Mouse (Mus musculus) layer of hippocampus, postnatal 14 days (tissue): Measurements from ENCODE around the gene Pbx1. TPM values are rescaled to one million over a fixed set of nuclear protein-coding genes. Genes with fewer than 3 reads are reported as not detected.

Experiments
- DNase-seq, 2 experiments: peaks; one replicate each; pipeline ENCODE4 v3.0.0; 2021 to 2022; ENCODE audit warnings: low spot score in 2 of 2, mixed read lengths in 1 of 2
- total RNA-seq, 2 experiments: library from RNA; stranded (reverse); gene quantifications; 2 replicates each; pipeline ENCODE4 v1.2.3; 2021

Gene Pbx1
- total RNA-seq, 2 experiments from 2014 or later = 103 to 106 TPM

DNA sequence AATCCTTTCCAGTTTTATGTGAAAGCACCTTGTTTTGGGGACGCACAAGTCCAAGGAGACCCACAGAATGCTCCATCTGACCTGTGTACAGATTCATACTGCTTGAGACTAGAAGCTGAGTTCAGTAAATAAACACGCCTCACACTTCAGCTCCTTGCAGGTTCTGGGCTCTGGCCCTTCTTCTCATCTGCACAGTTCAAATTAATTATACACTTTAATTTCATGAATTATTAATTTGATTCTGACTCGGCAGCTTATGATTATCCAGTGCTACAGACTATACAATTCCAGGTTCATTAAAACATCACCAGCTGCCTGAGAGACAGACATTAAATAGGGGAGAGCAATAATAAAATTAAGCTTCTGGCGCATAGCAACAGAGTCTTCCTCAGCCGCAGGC lies 156.4 kb downstream of the Pbx1 start:
- DNase-seq = no peak

DNA sequence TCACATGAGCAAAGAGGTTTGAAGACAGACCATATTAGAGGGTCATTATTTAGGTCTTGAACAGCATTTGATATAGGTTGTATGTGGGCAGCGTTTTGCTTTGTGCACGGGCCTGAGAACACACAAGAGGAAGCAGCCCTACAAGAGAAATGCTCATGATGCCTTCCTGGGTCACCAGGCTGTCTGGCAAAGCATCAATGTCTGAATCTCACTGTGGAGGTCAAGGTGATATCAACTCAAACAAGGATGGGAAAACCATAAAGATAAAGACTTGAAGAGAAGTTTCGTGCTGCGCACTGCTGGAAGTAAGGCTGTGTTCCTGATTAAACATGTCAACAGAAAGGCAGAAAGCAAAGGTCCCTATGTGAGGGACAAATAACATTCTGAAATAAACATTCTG lies 157.8 kb downstream of the Pbx1 start:
- no peak for DNase-seq

GRCm38 (mm10) chr1:168272091-168272490 lies 160.0 kb downstream of the Pbx1 start:
- DNase-seq = no peak

DNA sequence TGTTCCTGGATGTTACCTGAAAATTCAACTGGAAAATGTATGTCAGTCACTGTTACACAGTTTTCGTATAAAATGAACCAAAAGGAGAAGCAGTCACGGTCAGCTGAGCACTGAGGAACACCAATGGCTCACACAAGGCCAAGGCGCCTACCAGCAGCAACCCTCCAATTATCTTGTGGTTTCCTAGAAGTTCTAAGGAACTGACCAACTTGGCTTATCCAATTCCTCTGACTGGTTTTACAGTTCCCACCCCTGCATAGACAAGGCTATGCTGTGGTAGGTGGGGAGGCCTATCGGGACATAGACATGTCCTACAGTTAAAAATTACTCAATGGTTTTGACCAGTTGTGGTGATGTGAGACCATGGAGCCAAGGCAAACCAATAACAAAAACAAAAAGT lies 160.9 kb downstream of the Pbx1 start:
- no peak for DNase-seq

- DNase-seq = no peak
These were observed 163.1 kb downstream of the Pbx1 start for GRCm38 (mm10) chr1:168268751-168269623.

GRCm38 (mm10) chr1:168268224-168268623 lies 163.8 kb downstream of the Pbx1 start:
- no peak for DNase-seq

- no peak for DNase-seq
These were observed 166.3 kb downstream of the Pbx1 start for GRCm38 (mm10) chr1:168265594-168266390.

- no peak for DNase-seq
These were observed 167.0 kb downstream of the Pbx1 start for GRCm38 (mm10) chr1:168265090-168265489.

GRCm38 (mm10) chr1:168260391-168260790 lies 171.7 kb downstream of the Pbx1 start:
- DNase-seq = no peak

DNA sequence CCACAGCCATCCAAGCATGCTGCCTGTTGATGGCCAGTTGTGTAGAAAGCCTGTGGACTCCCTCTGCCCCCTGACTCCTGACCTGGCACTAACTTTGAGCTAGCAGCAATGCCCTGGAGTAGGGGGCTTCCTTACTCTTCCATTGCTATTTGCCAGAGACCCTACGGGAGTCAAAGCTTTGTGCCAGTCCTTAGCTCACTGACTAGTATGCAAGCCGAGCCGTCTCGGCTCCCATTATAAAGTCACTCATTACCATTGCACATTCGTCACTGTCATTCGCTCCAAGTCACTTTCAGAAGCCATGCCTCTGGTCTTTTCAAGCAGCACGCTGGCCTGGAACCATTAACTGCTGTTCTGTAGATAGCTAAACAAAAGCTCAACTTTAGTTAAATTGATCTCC lies 173.2 kb downstream of the Pbx1 start:
- no peak for DNase-seq

DNA sequence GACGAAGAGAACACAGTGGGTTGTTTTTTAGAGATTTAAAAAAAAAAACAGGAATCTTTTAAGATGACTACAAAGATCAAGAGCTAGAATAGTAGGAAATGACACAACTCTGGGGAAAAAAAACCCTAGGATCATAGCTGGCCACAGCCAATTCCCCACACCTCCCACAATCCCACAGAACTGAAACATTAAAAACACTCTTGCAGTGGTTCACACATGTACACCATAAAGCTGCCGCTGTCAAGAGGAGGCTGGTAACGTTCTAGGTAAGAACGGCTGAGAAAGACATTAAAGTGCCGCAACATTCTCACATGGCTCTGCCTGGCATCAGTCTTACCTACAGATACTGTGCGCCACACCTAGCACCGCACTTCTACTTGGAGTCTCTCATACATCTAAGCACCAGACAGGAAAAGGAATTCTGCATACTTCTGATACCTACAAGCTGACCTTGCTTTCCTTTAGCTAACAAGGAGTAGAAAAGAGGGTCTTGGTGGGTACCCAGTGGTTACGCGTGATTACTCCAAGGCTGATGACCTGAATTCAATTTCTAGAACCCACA lies 176.6 kb downstream of the Pbx1 start:
- DNase-seq = no peak

- no peak for DNase-seq
These were observed 184.9 kb downstream of the Pbx1 start for GRCm38 (mm10) chr1:168246968-168247724.

DNA sequence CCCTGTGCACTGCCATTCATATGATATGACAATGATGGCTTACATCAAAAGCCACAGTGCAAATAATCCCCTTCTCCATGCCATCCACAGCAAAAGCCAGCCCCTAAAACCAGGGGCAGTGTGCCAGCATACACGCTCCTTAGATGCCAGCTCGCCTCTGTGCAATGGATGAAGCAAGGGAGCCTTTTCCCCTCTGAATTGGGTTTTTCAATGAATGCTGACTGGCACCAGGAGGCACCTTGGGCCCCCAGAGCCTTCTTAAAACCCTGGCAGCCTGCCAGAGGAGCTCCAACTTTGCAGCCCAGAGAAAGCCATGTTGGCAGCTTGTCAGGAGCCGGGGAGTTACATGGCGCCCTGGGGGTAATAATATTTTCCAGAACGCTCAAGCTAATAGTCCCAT lies 186.5 kb downstream of the Pbx1 start:
- peak in 1 of 2 experiments; percentile 41 for DNase-seq

DNA sequence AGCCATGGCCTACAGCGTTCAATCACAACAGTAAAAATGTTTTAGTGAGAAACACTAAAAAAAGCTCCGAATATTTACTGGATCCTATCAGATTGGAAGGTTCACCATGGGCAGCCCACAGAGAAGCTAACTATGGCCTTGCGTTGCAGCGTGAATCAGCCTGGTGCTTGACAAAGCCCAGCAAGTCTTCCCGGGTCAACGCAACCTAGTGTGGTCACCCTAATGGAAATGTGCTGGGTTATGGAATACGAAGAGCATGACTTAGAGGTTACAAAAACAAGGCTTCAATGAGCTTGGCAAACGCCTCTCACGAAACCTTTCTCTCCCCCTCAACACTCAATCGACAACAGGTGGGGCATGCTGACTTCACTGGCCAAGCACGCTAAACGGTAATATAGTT lies 188.3 kb downstream of the Pbx1 start:
- DNase-seq = no peak

- DNase-seq = no peak
These were observed 189.0 kb downstream of the Pbx1 start for GRCm38 (mm10) chr1:168243068-168243467.

DNA sequence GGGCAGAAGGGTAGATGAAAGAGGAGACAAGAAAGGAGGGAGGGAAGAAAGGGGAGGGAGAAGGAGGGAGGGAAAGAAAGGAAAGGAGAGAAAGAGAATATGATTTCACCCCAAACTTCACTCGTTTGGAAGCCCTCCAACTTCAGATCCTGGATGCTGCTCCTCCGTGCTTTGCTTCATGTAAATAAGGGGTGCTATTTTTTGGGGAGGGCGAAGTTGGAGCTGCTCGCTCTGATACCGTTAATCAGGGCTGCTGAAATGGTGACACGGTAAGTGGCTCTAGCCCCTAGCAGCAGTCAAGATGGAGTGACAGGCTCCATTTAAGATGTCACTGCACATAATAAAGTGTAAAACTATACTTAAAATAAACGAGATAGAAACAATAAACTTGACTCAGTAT lies 190.8 kb downstream of the Pbx1 start:
- DNase-seq = no peak

DNA sequence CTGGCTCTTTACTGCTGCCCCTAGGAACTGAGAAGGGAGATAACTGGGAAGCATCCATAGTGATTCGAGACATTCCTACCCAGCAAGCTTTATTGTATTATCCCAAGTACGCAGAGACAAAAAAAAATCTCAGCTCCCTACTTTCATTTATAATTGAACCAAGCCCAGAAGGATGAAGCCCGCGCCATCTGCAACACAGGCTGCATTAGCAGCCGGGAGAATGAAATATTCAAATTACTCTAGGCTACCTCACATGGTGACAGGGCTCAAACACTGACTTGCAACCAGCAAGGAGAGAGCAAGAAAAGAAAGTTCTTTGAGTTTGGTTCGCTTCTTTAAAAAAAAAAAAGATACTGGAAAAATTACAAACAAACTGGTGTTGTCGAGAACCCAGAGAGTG lies 191.2 kb downstream of the Pbx1 start:
- DNase-seq = peak; percentile 45 to 77

DNA sequence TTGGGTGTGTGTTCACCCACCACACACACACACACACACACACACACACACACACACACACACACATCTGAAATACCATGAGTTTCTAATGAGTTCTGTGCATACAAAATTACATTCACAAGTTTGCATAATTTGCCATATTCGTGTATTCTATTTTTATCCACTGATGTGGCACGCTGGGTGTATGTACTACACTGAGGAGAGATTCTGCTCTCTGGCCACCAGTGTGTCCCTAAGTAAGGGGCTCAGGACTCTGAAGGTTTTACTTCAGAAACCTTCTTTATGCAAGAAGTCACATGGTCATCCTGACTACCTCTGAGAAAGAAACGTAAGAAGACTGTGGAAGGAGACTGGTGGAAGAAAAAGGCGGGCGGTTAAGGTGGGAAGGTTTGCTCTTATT lies 191.7 kb downstream of the Pbx1 start:
- no peak for DNase-seq

DNA sequence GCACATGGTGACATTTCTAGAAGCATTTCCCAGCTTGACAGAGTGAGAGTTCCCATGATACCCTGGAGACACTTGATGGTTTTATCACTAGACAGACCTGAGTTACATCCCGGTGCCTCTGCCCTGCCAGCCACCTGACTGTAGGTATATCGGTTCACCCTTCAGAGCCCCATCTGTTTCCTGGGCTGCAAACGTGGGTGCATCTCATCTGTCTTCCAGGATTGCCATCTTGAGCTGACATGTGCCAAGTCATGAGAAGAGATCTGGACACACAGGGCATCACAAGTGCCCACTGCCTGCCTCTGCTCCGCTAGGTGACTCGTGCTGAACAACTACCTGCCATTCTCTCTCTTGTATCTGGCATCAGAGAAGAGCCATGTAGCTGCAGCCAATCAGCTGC lies 196.0 kb downstream of the Pbx1 start:
- DNase-seq = no peak

DNA sequence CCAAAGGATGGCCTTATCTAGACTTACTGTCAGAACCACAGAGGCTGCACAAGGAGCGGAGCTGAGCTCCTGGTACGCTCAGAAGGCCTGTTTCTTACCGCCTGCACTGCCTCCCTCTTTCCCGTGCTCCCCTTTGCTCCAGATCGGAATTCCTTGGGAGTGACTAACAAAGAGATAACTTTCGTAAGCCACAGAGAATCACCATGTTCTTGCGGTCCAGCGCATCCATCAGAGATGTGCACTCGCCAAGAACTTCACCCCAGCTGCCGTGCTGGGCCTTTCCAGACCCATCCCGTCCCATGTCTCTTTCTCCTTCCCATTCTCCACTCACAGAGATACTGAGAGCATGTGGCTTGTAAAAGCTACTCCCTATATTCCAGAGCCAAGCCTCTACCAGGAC lies 197.7 kb downstream of the Pbx1 start:
- no peak for DNase-seq

GRCm38 (mm10) chr1:168233182-168233581 lies 198.9 kb downstream of the Pbx1 start:
- no peak for DNase-seq
